Mouse (Mus musculus) liver, adult 10 weeks (tissue): ENCODE data around the gene Cpb2. TPM values are rescaled to one million over a fixed set of nuclear protein-coding genes. Genes with fewer than 3 reads are reported as not detected.

Source experiments
- polyA plus RNA-seq: library from polyadenylated mRNA; stranded (reverse); fragments of 350-450 nt; fragmentation: Illumina TruSeq; extraction: RNeasy Lipid Tissue Mini Kit (QIAGEN cat#74804); gene quantifications from one replicate; pipeline ENCODE4 v1.2.3, GENCODE M21; 2014; ENCODE audit warnings: low read depth, low replicate concordance

Gene Cpb2
- 850 TPM for polyA plus RNA-seq

DNA sequence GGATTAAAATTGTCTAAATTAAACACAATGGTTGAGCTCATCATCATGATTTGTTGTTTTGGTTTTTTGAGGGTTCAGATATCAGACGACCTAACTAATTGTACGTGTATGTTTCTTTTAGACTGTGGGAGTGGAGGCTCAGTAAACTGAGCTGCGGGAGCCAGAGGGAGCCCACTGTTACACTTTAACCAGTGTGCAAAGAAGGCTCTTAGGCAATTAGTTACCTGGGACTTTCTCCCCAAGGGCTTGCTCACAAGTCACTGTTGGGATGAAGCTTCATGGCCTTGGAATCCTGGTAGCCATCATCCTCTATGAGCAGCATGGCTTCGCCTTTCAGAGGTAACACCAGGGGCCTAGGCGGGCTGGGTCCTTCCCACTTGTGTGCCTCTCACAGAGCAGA is at the start of gene Cpb2:
Gene Cpb2, plus strand, starts transcription at position 201 of the 400 bp plus-strand sequence.

DNA sequence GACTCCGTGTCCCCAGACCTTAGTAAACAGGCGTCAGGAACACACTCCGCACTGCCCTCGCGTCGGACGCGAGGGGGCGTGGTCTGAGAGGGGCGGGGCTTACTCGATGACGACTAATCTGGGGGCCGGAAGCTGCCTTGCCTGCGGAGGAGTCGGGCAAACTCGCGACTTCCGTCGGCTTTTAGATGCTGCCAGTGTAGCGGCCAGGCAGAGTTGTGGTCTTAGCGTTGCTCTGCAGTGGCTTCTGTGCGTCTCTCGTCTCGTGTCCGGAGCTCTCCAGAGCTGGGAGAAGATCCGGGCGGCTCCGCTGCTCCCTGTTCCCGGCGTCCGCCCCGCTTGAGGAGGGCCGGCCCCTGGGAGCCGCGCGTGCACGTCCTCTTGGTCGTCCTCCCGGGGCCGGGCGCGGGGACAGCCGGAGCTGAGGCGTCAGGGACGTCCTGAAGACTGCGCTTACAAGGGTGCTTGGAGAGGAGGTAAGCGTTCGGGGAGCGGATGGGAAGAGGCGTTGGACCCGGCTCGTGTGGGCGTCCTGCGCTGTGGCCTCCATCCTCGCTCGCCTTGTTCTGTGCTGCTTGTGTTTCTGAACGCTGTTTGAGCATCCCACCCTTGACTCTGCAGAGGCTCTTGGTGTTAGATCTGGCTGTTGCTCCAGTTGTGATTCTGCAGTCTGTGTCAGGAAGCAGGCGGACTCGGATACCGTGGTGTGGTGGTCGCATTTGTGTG is 42.3 kb downstream of the Cpb2 start, which contains the start of gene Zc3h13:
Gene Zc3h13, plus strand, starts transcription at position 181 of the 723 bp plus-strand sequence.

Other genes starting within 250 kb of the Cpb2 start
- not detected for gene Rubcnl, start 226.3 kb upstream of the Cpb2 start, polyA plus RNA-seq
- gene Lrrc63, start 111.4 kb upstream of the Cpb2 start, polyA plus RNA-seq = not detected
- 74.5 TPM for gene Lcp1, start 111.2 kb upstream of the Cpb2 start, polyA plus RNA-seq
- gene Zc3h13, start 42.1 kb downstream of the Cpb2 start, polyA plus RNA-seq = 10.3 TPM
- not detected for gene Siah3, start 213.7 kb downstream of the Cpb2 start, polyA plus RNA-seq